10 mouse cellular contexts compared by ENCODE assay signal in genomic region chr19:53608921-53609320, GRCm38 (mm10). TPM values are rescaled to one million over a fixed set of nuclear protein-coding genes. Genes with fewer than 3 reads are reported as not detected.
DNase-seq lines count a peak whose midpoint lies in the region; ATAC-seq and TF ChIP-seq lines count a peak whose summit lies in the region.
"Had no signal": no experiment of that assay in that cellular context is flagged by ENCODE, and none has a peak within 500 bp of the region (broad histone marks: within the 10 kb centered on the region; RNA-seq: fewer than 3 reads in every experiment).

No protein-coding gene starts in this region.

- DNase-seq in embryo, embryonic 10 days (ENCODE audit: low spot score) = peak; percentile 40
- DNase-seq in embryo, embryonic 9.5 days (ENCODE audit: extremely low spot score) = no peak
- peak; percentile 32 to 42 for DNase-seq in layer of hippocampus, adult 2 months (ENCODE audit: low spot score in 2 of 2)
- no peak for DNase-seq in layer of hippocampus, adult 11-12 months (ENCODE audit: low spot score)
- peak; percentile 54 to 59 for DNase-seq in cerebellum, postnatal 14 days
- no peak for DNase-seq in right cerebral cortex, postnatal 10 days (ENCODE audit: low spot score in 2 of 2)
- DNase-seq in right cerebral cortex, adult 2 months (ENCODE audit: low spot score in 2 of 2) = no peak
- DNase-seq: heart, postnatal 4 days had no signal

- H3K4me3 ChIP-seq in layer of hippocampus, adult 2 months = no peak overlapping the region
- H3K4me3 ChIP-seq: left cerebral cortex, adult 2 months had no signal

- peak overlapping the region; percentile 24; the same call in 1 of the 2 replicates for H3K27ac ChIP-seq in layer of hippocampus, adult 2 months
- H3K27ac ChIP-seq: left cerebral cortex, adult 2 months had no signal

- no peak for TF ChIP-seq CTCF in layer of hippocampus, adult 2 months (conservative IDR thresholded peaks at IDR 0.05)

- peak; percentile 60 for ATAC-seq in megakaryocyte, adult 5-6 weeks (ENCODE audit: poor library complexity, severe bottlenecking)

RNA-seq across cellular contexts. Expression of gene Smc3, which starts 8.7 kb away (rescaled TPM):
- 10 to 100 TPM; 44.7 to 49.4 TPM for total RNA-seq in layer of hippocampus, adult 2 months (2021)
- 91.2 and 91.7 TPM in 2 replicates for total RNA-seq in megakaryocyte, adult 5-6 weeks (2015)
- 108 and 122 TPM in 2 replicates for total RNA-seq in megakaryocyte, adult 5-6 weeks (2017)

RNA-seq across cellular contexts. Expression of gene Nutf2-ps1, which starts 20.1 kb away (rescaled TPM):
- total RNA-seq in layer of hippocampus, adult 2 months (2021) = 10 to 100 TPM; 23.6 to 36.0 TPM
- total RNA-seq in megakaryocyte, adult 5-6 weeks (2015) = 36.9 and 38.7 TPM in 2 replicates
- total RNA-seq in megakaryocyte, adult 5-6 weeks (2017) = 46.3 and 61.1 TPM in 2 replicates

Comparison
In these comparisons a context has a peak if more than half of its experiments do, and no peak if none do; other contexts are left out.
1. DNase-seq: peak in embryo, embryonic 10 days (single experiment), layer of hippocampus, adult 2 months (2 of 2) and cerebellum, postnatal 14 days (2 of 2); none in embryo, embryonic 9.5 days (single experiment), layer of hippocampus, adult 11-12 months (single experiment), right cerebral cortex, postnatal 10 days (0 of 2) and right cerebral cortex, adult 2 months (0 of 2).